Mouse (Mus musculus): ENCODE data around the gene Zbtb16. TPM values are rescaled to one million over a fixed set of nuclear protein-coding genes. Genes with fewer than 3 reads are reported as not detected.
A peak's percentile ranks its signal among the peaks of the same experiment; 100 is the strongest.

The Zbtb16 gene
- total and polyA plus RNA-seq, 3 experiments: 0.04 to 0.72 TPM; not detected in 1

- Histone ChIP-seq H3K27me3 (ENCODE audit: control insufficient read depth in 1 of 2, insufficient read depth in 2 of 2, low read length in 2 of 2) (no peaks in the 10 kb centered on the region), H3K4me1 (ENCODE audit: control insufficient read depth in 1 of 2, insufficient read depth in 2 of 2, low read length in 2 of 2) (peaks cover 21 to 64% of the 10 kb centered on the region in 2 experiments), H3K36me3 (ENCODE audit: control insufficient read depth in 1 of 2, insufficient read depth in 2 of 2, low read length in 2 of 2) (peaks cover 0 to 39% of the 10 kb centered on the region in 2 experiments; a peak in 2 of 4 replicates), H3K4me3 (ENCODE audit: control insufficient read depth in 1 of 2, insufficient read depth in 1 of 2, low read depth in 2 of 2, low read length in 2 of 2) (peak overlapping the region; percentile 16 to 20; a peak in 3 of 4 replicates), H3K9me3 (replicated peaks; ENCODE audit: insufficient read depth, low read length) (no peaks in the 10 kb centered on the region), H3K27ac (ENCODE audit: control insufficient read depth, low read depth, low read length) (peak overlapping the region; percentile 63), H3K79me2 (ENCODE audit: control insufficient read depth, insufficient read depth, low read length, poor library complexity) (no peaks in the 10 kb centered on the region; the same call in 1 of the 2 replicates), H3K9ac (ENCODE audit: control insufficient read depth, low read depth, low read length, poor library complexity, severe bottlenecking) (peak overlapping the region; percentile 44)
- DNase-seq (ENCODE audit: low read depth, low spot score): peak; percentile 71
- TF ChIP-seq TCF12 (IDR thresholded peaks at IDR 0.05; ENCODE audit: low read depth, low read length) (0 out of 2 replicates have a peak, but pooled peaks have one; percentile 12), MYC (IDR thresholded peaks at IDR 0.05; ENCODE audit: low read depth, low read length) (0 out of 2 replicates have a peak, but pooled peaks have one; percentile 12), SIN3A (IDR thresholded peaks at IDR 0.05; ENCODE audit: low read length) (no peak), EP300 (IDR thresholded peaks at IDR 0.05; ENCODE audit: low read depth in 1 of 2, low read length in 2 of 2) (peak; percentile 25 to 45; a peak in 3 of 4 replicates), ZNF384 (IDR thresholded peaks at IDR 0.05; ENCODE audit: low read depth, low read length) (no peak), ETS1 (IDR thresholded peaks at IDR 0.05; ENCODE audit: low read depth, low read length) (peak; percentile 89), JUND (IDR thresholded peaks at IDR 0.05; ENCODE audit: low read depth, low read length) (peak; percentile 89; the same call in 1 of the 2 replicates), ZKSCAN1 (IDR thresholded peaks at IDR 0.05; ENCODE audit: low read depth, low read length) (no peak), NRF1 (IDR thresholded peaks at IDR 0.05; ENCODE audit: insufficient read depth, low read depth, low read length, poor library complexity, severe bottlenecking) (no peak), MEF2A (IDR thresholded peaks at IDR 0.05; ENCODE audit: extremely low read depth, insufficient replicate concordance, low read depth, low read length, poor library complexity, severe bottlenecking) (no peak), MAFK (IDR thresholded peaks at IDR 0.05; ENCODE audit: borderline replicate concordance, low read depth, low read length) (peak; percentile 45; the same call in 1 of the 2 replicates), CTCF (IDR thresholded peaks at IDR 0.05 in 2 of 3, conservative IDR thresholded peaks at IDR 0.05 in 1 of 3; ENCODE audit: control insufficient read depth in 1 of 3, insufficient read depth in 1 of 3, low read depth in 2 of 3, low read length in 3 of 3, poor library complexity in 1 of 3, severe bottlenecking in 1 of 3) (no peak), SMC3 (IDR thresholded peaks at IDR 0.05; ENCODE audit: low read depth, low read length) (no peak), NELFE (IDR thresholded peaks at IDR 0.05; ENCODE audit: low read depth, low read length) (0 out of 2 replicates have a peak, but pooled peaks have one; percentile 12), RCOR1 (IDR thresholded peaks at IDR 0.05; ENCODE audit: low read depth, low read length) (no peak), POLR2AphosphoS2 (IDR thresholded peaks at IDR 0.05; ENCODE audit: low read length) (no peak)
Measured at GRCm38 (mm10) chr9:48817399-48817793, 18.6 kb downstream of the Zbtb16 start.

GRCm38 (mm10) chr9:48816678-48817398 lies 19.2 kb downstream of the Zbtb16 start:
- Histone ChIP-seq H3K36me3 (ENCODE audit: control insufficient read depth in 1 of 2, insufficient read depth in 2 of 2, low read length in 2 of 2) (peaks cover 0 to 39% of the 10 kb centered on the region in 2 experiments; a peak in 2 of 4 replicates), H3K9me3 (replicated peaks; ENCODE audit: insufficient read depth, low read length) (no peaks in the 10 kb centered on the region), H3K79me2 (ENCODE audit: control insufficient read depth, insufficient read depth, low read length, poor library complexity) (no peaks in the 10 kb centered on the region; the same call in 1 of the 2 replicates), H3K4me3 (ENCODE audit: control insufficient read depth in 1 of 2, insufficient read depth in 1 of 2, low read depth in 2 of 2, low read length in 2 of 2) (peak overlapping the region; percentile 16 to 20; a peak in 3 of 4 replicates), H3K27ac (ENCODE audit: control insufficient read depth, low read depth, low read length) (peak overlapping the region; percentile 63), H3K9ac (ENCODE audit: control insufficient read depth, low read depth, low read length, poor library complexity, severe bottlenecking) (peak overlapping the region; percentile 44), H3K27me3 (ENCODE audit: control insufficient read depth in 1 of 2, insufficient read depth in 2 of 2, low read length in 2 of 2) (no peaks in the 10 kb centered on the region), H3K4me1 (ENCODE audit: control insufficient read depth in 1 of 2, insufficient read depth in 2 of 2, low read length in 2 of 2) (peaks cover 21 to 63% of the 10 kb centered on the region in 2 experiments)
- DNase-seq (ENCODE audit: low read depth, low spot score): peak; percentile 54
- TF ChIP-seq RAD21 (IDR thresholded peaks at IDR 0.05; ENCODE audit: low read depth, low read length) (no peak), SMC3 (IDR thresholded peaks at IDR 0.05; ENCODE audit: low read depth, low read length) (no peak), CHD2 (IDR thresholded peaks at IDR 0.05; ENCODE audit: low read length) (no peak), TAL1 (IDR thresholded peaks at IDR 0.05; ENCODE audit: low read length) (peak; percentile 65), ELF1 (IDR thresholded peaks at IDR 0.05; ENCODE audit: low read depth, low read length) (no peak), BHLHE40 (IDR thresholded peaks at IDR 0.05; ENCODE audit: borderline replicate concordance, low read depth, low read length) (no peak), MAFK (IDR thresholded peaks at IDR 0.05; ENCODE audit: borderline replicate concordance, low read depth, low read length) (no peak), ETS1 (IDR thresholded peaks at IDR 0.05; ENCODE audit: low read depth, low read length) (no peak), MAX (IDR thresholded peaks at IDR 0.05; ENCODE audit: low read length) (0 out of 2 replicates have a peak, but pooled peaks have one; percentile 36), EP300 (IDR thresholded peaks at IDR 0.05; ENCODE audit: low read depth in 1 of 2, low read length in 2 of 2) (peak in 1 of 2 experiments; percentile 39; a peak in 1 of 4 replicates), ZNF384 (IDR thresholded peaks at IDR 0.05; ENCODE audit: low read depth, low read length) (no peak), TCF12 (IDR thresholded peaks at IDR 0.05; ENCODE audit: low read depth, low read length) (peak; percentile 34)
